Mouse (Mus musculus) left cerebral cortex, adult 6 months (tissue): Measurements from ENCODE around the gene Pnpla2. TPM values are rescaled to one million over a fixed set of nuclear protein-coding genes. Genes with fewer than 3 reads are reported as not detected.

ENCODE experiments used
- long read RNA-seq, 2 experiments: library from polyadenylated mRNA; unstranded; transcript quantifications; one replicate each; pipeline ENCODE4 v2.0.0; 2019 to 2020
- polyA plus RNA-seq: library from polyadenylated mRNA; unstranded; fragments of <200 nt; fragmentation: Nextera tagmentation; gene quantifications from 2 replicates; pipeline ENCODE4 v1.2.3, GENCODE M21; 2021

The Pnpla2 gene
- polyA plus RNA-seq, result 14.2 and 16.1 TPM in 2 replicates
- long read RNA-seq, experiment 1, transcript Pnpla2-203 (9 exons, 2,625 nt), result major isoform, 42 of 53 reads
- long read RNA-seq, experiment 1, partial matches to known transcripts, result 5 of 53 reads
- long read RNA-seq, experiment 1, other reads (novel, unspliced or antisense), result 6 of 53 reads
- long read RNA-seq, experiment 2, transcript Pnpla2-203 (9 exons, 2,625 nt), result major isoform, 13 of 18 reads
- long read RNA-seq, experiment 2, partial matches to known transcripts, result 5 of 18 reads
- long read RNA-seq, experiment 2, other reads (novel, unspliced or antisense), result 0 of 18 reads

DNA sequence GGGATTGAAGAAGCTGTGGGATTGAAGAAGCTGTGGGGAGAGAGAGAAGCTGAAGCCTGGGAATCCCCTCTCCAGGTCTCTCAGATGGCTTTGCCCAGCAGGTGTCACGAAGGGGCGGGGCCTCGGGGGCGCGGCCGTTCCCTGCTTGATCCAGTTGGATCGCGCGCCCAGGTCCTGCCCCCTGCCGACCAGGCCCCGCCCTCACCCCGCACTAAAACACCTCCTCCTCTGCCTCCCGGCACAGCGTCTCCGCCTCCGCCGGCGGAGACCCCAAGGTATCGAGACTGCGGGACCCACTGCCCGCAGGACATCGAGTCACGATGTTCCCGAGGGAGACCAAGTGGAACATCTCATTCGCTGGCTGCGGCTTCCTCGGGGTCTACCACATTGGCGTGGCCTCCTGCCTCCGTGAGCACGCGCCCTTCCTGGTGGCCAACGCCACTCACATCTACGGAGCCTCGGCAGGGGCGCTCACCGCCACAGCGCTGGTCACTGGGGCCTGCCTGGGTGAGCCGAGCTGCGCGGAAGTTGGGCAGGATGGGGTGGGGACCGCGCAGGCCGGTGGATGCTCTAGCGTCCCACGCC, at the start of gene Pnpla2:
TSS of gene Pnpla2 (plus strand) at position 232 of the 585 bp plus-strand sequence.

DNA sequence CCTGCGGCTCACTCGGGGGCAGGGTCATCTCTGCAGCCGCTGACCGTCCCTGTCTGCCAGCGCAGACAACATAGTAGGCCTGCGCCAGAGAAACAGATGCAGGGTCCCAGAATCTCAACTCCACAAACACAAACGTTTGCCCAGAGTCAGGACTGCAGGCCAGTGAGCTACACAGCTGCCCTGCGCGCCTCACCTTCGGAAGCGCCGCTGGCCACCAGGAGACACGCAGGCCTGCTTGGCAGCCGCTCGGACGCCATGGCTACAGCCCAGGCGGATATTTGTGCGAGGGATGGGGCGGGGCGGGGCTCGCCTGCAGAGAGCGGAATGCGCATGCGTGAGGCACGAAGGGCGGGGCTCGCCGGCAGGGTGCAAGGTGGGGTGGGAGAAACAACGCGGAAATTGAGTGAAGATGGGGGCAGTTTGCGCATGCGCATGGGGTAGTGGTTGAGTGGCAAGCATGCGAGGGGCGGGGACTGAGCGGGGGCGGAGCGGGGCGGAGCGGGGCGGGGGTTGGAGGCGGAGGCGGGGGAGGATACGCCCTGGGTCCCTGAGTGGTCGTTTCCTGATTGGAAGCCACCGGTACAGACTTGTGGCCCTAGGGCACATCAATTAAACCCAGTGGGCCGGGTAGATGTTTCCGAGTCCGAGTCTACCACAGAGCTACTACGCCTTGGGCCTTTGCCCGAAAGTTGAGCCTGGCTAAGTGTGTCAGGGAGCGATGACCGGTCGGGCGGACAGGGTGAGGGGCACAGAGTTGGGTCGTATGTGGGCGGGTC, 41.0 kb upstream of the Pnpla2 start, which contains the start of gene Gatd1:
TSS of gene Gatd1 (minus strand) at position 328 of the 776 bp plus-strand sequence.

DNA sequence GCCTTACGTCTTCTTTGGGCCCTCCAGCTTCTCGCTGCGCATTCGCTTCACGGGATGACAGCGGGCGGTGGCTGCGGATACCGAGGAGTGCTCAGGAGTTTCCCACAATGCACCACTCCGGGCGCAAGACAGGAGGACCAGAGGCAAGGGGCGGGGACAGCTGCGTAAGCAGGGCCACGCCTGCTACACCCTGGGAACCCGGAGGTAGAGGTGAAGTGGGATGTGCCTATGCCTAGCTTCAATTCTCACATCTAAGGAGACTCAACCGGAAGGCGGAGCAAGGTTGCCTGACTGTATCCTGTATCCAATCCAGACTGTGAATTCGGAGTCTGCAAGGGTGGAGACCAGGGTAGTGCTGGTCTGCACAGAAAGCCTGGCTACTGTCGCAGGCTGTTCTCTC, 25.7 kb upstream of the Pnpla2 start, which contains the start of gene Cend1:
TSS of gene Cend1 (minus strand) at position 182 of the 400 bp plus-strand sequence.

DNA sequence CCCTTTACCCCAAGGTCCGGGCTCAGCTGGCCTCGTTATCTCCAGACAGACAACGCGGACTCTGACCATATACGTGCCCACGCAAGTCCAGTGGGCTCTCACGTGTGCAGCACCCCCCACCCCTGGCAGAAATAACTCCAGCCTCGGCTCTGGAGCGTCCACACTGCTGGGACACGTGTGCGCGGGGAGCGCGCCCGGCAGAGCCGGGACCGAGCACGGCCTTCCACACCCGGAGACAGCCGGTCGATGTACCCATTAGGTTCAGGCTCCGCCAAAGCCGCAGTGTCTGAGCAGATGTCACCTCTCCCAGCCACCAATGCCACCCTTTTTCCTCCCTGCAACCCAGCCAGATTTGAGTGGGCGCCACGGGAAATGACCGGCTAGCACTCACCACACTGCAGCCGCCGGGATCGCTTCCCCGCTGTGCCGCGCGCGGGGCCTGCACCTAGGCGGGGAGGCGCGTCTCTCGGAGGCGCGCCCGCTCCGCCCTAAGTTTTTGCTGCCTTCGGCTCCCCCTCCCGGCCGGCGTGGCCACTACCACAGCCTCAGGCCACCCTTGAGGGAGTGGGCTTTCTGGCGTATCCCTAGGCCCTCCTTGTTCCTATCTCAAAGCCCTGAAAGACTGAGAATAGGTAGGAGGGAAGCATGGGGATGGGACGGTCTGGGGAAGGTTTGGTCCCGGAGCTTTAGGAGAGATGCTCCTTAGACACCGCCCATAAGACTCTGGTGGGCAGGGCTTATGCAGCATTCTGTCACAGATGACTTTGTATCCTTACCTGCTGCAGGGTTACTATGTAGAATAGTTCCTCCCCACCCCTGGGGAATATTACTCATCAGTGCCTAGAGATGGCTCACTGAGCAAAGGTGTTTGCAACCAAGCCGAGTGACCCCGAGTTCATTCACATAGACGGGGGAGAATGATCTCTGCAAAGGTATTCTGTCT, 17.5 kb upstream of the Pnpla2 start, which contains the start of gene Slc25a22:
TSS of gene Slc25a22 (minus strand) at position 715 of the 943 bp plus-strand sequence.

DNA sequence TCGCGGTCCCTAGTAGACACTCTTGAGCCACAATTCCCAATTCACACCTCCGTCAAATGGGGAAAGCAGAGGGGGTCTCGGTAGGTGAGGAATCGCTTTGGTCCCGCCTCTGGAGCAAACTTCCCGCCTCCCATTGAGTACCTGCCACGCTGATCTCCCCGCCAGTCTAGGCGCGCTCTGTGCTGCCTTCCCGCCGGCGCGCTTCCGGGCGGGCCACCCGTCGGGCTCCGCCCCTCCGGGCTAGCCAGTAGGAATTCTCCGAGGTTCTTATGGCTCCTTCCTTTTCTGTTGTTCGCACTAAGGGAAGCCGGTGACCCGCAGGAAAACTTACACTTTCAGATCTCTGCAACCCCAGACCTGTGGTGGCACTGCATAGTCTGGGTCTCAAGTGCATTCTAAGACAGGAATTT, 11.2 kb upstream of the Pnpla2 start, which contains the start of gene Pidd1:
TSS of gene Pidd1 (minus strand) at position 198 of the 410 bp plus-strand sequence.

DNA sequence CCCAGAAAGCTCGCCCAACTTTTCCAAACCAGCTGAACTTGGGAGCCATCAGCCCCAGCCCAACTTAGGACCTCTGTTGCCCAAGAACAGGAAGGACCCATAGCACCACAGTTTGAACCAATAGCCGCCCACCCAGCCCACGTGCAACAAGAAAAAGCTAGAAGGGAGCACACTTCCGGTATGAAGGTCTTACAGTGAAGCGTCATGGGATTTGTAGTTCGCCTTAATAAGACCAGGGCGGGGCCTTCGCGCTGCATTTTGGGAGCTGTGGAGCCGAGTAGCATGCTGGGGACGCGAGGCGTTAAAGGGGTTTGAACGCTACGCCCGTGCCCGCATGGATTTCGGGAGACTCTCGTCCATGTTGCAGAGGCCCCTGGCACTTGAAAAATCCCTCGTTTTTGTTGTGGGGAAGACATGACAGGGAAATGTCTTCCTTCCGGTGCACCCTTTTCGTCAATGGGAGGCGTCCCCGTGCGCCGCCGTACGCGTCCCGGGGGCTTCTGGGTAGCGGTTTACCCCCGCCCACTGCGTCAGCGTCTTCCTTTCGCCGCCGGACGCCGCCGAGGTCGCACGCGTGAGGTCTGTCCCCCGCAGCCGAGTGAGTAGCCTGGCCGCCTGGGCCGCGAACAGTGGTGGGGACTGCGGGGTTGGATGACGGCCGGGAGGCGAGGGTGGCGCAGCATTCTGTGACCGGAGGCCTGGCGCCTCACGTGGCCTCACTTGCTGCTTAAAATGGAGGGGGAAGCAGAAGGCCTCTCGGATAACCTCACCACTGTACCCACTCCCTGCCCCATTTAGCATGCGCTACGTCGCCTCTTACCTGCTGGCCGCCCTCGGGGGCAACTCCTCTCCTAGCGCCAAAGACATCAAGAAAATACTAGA, 7.6 kb upstream of the Pnpla2 start, which contains the start of gene Rplp2:
TSS of gene Rplp2 (plus strand) at position 261 of the 882 bp plus-strand sequence.

DNA sequence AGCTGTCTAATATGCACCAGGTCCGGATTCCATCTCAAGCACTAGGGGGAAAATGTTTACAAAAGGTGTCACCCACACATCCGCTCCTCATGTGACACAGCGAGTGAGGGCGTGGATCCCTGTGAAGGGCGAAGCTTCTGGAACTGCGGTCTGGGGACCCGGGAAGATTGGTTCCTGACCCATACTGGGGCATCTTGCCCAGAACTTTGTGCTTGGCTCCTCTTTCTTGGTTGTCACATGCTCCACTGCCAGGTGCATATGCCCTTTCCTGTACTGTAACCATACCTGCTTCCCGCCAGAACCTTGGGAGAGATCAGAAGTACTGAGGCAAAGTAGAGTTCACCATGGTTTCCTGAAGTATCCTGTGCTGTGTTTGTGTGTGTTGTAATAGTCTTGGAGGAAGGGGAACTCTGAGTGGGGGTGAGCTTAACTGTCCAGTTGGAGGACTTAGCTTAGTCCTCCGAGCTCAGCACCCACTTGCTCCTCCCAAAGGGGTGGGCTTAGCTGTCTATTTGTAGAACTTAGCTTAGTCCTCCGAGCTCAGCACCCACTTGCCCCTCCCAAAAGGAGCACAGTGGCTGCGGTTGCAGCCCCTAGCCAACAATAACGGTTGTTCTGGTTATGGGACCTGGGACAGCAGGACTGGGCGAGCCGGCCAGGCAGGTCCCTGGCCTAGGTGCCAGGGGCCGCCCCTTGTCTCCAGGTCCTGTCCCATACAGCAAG, 5.6 kb downstream of the Pnpla2 start, which contains the start of gene Cracr2b:
TSS of gene Cracr2b (plus strand) at position 704 of the 723 bp plus-strand sequence.

DNA sequence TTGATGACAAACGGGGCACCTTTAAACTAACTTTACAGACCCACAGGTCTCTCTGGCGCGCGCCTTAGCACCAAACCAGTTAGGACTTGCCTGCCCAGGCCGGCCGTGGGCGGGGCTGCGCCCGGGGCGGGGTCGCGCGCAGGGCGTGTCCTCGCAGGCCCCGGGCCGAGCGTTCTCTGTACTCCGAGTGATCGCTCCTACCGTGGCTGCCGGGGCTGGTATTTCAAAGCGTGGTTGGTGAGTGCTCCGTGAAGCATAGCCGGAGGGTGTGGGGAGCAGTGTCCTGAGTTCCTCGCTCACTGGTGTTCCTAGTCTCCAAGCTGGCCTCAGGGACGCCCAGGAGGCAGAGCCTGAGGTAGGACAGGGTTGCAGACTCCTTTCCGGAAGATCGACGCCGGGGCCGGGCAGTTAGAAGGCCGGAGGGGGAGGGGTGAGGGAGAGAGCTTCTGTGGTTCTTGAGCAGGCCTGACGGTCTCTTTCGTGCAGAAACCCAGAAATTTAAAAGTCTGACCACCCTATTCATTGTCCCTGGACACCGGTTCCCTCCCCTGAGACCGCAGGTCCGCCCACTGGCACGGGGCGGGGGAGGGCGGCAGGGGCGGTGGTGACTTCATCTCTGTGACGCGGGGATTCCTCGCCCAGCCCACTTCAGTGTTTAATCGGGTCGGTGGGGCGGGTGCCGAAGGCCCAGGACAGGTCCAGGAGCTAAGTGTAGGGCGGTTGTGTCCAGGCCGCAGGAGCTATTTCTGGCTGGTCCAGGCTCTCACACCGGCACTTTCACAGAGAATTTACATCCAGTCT, 12.4 kb downstream of the Pnpla2 start, which contains the start of gene Cd151:
TSS of gene Cd151 (plus strand) at position 163 of the 801 bp plus-strand sequence.

DNA sequence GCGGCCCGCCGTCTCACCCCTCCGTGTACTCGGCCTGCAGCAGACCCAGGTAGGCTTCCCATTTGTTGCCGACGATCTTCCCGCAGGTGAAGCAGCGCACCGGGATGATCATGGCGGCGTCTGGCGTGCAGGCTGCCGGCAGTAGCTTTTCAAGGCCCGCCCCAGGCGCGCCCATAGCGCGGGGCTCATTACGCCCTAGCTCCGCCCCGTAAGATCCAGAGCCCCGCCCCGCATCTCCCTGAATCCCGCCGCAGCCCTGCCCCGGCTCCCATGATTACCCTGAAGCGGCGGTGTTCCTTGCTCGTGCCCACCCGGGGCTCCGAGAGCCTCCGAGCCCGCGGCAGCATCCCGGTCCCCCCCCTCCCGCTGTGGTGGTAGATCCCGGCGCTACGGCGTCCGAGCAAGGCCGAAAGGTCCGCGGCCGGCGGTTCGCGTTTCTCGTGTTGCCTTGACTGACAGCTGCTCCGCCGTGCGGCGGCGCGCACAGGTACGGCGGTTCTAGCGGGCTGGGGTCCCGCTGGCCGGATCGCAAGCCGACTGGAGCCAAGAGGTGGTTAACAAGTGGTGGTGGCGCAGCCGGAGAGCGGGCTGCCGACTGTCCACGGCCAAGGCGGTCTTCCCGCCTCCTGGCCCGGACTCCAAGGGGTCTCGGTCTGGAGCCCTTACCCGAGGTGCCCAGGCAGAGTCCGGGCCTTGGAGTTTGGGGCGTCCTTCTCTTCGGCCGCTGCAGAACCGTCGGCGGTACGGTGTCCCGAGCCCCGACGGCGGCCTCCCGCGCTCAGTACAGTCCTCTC, 20.2 kb downstream of the Pnpla2 start, which contains the start of the genes Polr2l and Tspan4:
TSS of gene Polr2l (minus strand) at position 122 of the 794 bp plus-strand sequence.
TSS of gene Tspan4 (plus strand) at position 230 of the 794 bp plus-strand sequence.

Other genes starting within 250 kb of the Pnpla2 start
- gene Lmntd2, start 241.1 kb upstream of the Pnpla2 start, polyA plus RNA-seq, result not detected in 2 replicates
- gene Rassf7, start 239.3 kb upstream of the Pnpla2 start, polyA plus RNA-seq, result 1.9 and 2.6 TPM in 2 replicates
- gene Phrf1, start 226.4 kb upstream of the Pnpla2 start, polyA plus RNA-seq, result 17.9 and 20.5 TPM in 2 replicates
- 2.1 and 4.0 TPM in 2 replicates for gene Irf7, start 188.7 kb upstream of the Pnpla2 start, polyA plus RNA-seq
- not detected in 2 replicates for gene Cdhr5, start 178.4 kb upstream of the Pnpla2 start, polyA plus RNA-seq
- gene Sct, start 176.1 kb upstream of the Pnpla2 start, polyA plus RNA-seq, result 0.45 and 0.78 TPM in 2 replicates
- gene Drd4, start 163.2 kb upstream of the Pnpla2 start, polyA plus RNA-seq, result 0.55 and 0.61 TPM in 2 replicates
- 54.9 and 58.5 TPM in 2 replicates for gene Deaf1, start 127.5 kb upstream of the Pnpla2 start, polyA plus RNA-seq
- 33.0 and 33.7 TPM in 2 replicates for gene Tmem80, start 127.5 kb upstream of the Pnpla2 start, polyA plus RNA-seq
- gene Eps8l2, start 116.3 kb upstream of the Pnpla2 start, polyA plus RNA-seq, result 3.2 and 5.2 TPM in 2 replicates
- 241 and 260 TPM in 2 replicates for gene Taldo1, start 63.0 kb upstream of the Pnpla2 start, polyA plus RNA-seq
- gene Gatd1, start 41.1 kb upstream of the Pnpla2 start, polyA plus RNA-seq, result 38.8 and 54.8 TPM in 2 replicates
- 211 and 240 TPM in 2 replicates for gene Cend1, start 25.7 kb upstream of the Pnpla2 start, polyA plus RNA-seq
- gene Slc25a22, start 17.3 kb upstream of the Pnpla2 start, polyA plus RNA-seq, result 82.6 and 134 TPM in 2 replicates
- gene Pidd1, start 11.2 kb upstream of the Pnpla2 start, polyA plus RNA-seq, result 0.28 and 0.41 TPM in 2 replicates
- 2,138 and 2,186 TPM in 2 replicates for gene Rplp2, start 7.8 kb upstream of the Pnpla2 start, polyA plus RNA-seq
- 3.8 and 5.6 TPM in 2 replicates for gene Cracr2b, start 5.9 kb downstream of the Pnpla2 start, polyA plus RNA-seq
- 19.9 and 43.0 TPM in 2 replicates for gene Cd151, start 12.2 kb downstream of the Pnpla2 start, polyA plus RNA-seq
- gene Polr2l, start 19.9 kb downstream of the Pnpla2 start, polyA plus RNA-seq, result 81.1 and 93.5 TPM in 2 replicates
- gene Tspan4, start 20.0 kb downstream of the Pnpla2 start, polyA plus RNA-seq, result 24.3 and 26.7 TPM in 2 replicates
- 50.6 and 67.4 TPM in 2 replicates for gene Chid1, start 84.7 kb downstream of the Pnpla2 start, polyA plus RNA-seq
- gene Ap2a2, start 107.0 kb downstream of the Pnpla2 start, polyA plus RNA-seq, result 81.2 and 127 TPM in 2 replicates
- not detected in 2 replicates for gene Muc6, start 200.1 kb downstream of the Pnpla2 start, polyA plus RNA-seq
- gene Muc2, start 235.1 kb downstream of the Pnpla2 start, polyA plus RNA-seq, result not detected in 2 replicates